Mouse (Mus musculus): ENCODE data around the gene Olfr736.

GRCm38 (mm10) chr14:50380863-50381262, at the start of gene Olfr736:
- TF ChIP-seq CTCF (IDR thresholded peaks at IDR 0.05; ENCODE audit: low read depth, low read length), result no peak
- no peak for TF ChIP-seq TAL1 (conservative IDR thresholded peaks at IDR 0.05; ENCODE audit: low read depth, low read length)
- no peak for TF ChIP-seq POLR2AphosphoS5 (IDR thresholded peaks at IDR 0.05; ENCODE audit: insufficient replicate concordance, low read depth, low read length)
- TF ChIP-seq GATA1 (IDR thresholded peaks at IDR 0.05; ENCODE audit: borderline replicate concordance, low read length), result no peak
- TF ChIP-seq GATA2 (IDR thresholded peaks at IDR 0.05; ENCODE audit: borderline replicate concordance, low read depth, low read length), result no peak
